Mouse (Mus musculus): ENCODE data around the gene Elof1. TPM values are rescaled to one million over a fixed set of nuclear protein-coding genes. Genes with fewer than 3 reads are reported as not detected.
A peak's percentile ranks its signal among the peaks of the same experiment; 100 is the strongest.
"Not testable (repeated sequence)": the region's sequence is repeated elsewhere in the genome, so short reads cannot be mapped to it uniquely, and the experiment has no call there.

Gene Elof1
- polyA plus RNA-seq, 1 experiment from 2014 or later: 223 TPM

DNA sequence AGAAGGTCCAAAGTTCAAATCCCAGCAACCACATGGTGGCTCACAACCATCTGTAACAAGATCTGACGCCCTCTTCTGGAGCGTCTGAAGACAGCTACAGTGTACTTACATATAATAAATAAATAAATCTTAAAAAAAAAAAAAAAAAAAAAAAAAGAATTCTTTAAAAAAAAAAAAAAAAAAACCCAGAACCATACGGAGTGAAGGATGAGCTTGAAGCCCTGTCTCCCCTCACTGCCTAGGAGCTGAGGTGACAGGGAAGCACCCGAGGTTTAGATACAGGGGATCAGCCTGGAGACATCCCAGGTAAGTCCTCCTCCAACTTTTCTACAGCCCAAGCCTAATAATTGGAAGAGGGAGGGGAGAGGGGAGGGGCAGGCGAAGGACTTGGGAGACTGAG, 41.2 kb downstream of the Elof1 start:
- not testable (repeated sequence) for H3K4me1 ChIP-seq (ENCODE audit: control insufficient read depth, insufficient read depth, low read length); H3K9me3 ChIP-seq (ENCODE audit: control insufficient read depth, low read length); H3K36me3 ChIP-seq (ENCODE audit: control insufficient read depth, insufficient read depth, low read length); H3K27ac ChIP-seq (replicated peaks; ENCODE audit: low read depth, low read length); DNase-seq (ENCODE audit: low spot score); ATAC-seq (ENCODE audit: insufficient number of reproducible peaks, low FRiP score, low TSS enrichment, low read depth); H3K4me3 ChIP-seq (ENCODE audit: low read depth, low read length); H3K9ac ChIP-seq (ENCODE audit: low read length); H3K27me3 ChIP-seq (ENCODE audit: control insufficient read depth, insufficient read depth, low read length); H3K4me2 ChIP-seq (ENCODE audit: low read depth, severe bottlenecking)
- 75% methylated on average over 5 of the region's 5 CpGs for WGBS

DNA sequence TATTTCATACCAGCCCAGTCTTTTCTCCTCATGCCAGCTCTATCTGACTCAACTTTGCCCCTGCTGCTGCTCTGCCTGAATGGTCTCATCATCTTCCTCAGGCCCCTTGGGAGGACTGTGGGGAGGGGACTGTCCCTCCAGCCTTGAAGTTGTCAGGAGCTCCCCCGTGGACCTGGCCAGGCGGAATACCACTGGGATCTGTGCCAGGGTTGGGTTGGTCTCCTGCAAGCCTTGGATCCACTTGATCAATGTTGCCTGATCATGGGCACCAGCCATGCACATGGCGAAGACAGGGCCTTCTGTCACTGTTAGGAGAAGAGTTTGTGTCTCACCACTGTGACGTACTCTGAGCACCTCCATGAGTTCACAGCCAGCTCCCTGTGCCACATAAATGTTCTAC, 44.7 kb downstream of the Elof1 start:
- H3K36me3 ChIP-seq (ENCODE audit: control insufficient read depth, insufficient read depth, low read length): 0 out of 2 replicates have a peak, but pooled peaks cover 2% of the 10 kb centered on the region
- no peaks in the 10 kb centered on the region for H3K9me3 ChIP-seq (ENCODE audit: control insufficient read depth, low read length)
- H3K4me1 ChIP-seq (ENCODE audit: control insufficient read depth, insufficient read depth, low read length): peaks cover 5% of the 10 kb centered on the region; the same call in 1 of the 2 replicates
- H3K27ac ChIP-seq (replicated peaks; ENCODE audit: low read depth, low read length): no peak overlapping the region
- DNase-seq (ENCODE audit: low spot score): no peak
- no peak for ATAC-seq (ENCODE audit: insufficient number of reproducible peaks, low FRiP score, low TSS enrichment, low read depth)
- no peaks in the 10 kb centered on the region for H3K27me3 ChIP-seq (ENCODE audit: control insufficient read depth, insufficient read depth, low read length)
- no peak overlapping the region for H3K4me2 ChIP-seq (ENCODE audit: low read depth, severe bottlenecking)
- WGBS: 95% methylated on average over 4 of the region's 4 CpGs
- no peak overlapping the region for H3K4me3 ChIP-seq (ENCODE audit: low read depth, low read length)
- no peak overlapping the region for H3K9ac ChIP-seq (ENCODE audit: low read length)

DNA sequence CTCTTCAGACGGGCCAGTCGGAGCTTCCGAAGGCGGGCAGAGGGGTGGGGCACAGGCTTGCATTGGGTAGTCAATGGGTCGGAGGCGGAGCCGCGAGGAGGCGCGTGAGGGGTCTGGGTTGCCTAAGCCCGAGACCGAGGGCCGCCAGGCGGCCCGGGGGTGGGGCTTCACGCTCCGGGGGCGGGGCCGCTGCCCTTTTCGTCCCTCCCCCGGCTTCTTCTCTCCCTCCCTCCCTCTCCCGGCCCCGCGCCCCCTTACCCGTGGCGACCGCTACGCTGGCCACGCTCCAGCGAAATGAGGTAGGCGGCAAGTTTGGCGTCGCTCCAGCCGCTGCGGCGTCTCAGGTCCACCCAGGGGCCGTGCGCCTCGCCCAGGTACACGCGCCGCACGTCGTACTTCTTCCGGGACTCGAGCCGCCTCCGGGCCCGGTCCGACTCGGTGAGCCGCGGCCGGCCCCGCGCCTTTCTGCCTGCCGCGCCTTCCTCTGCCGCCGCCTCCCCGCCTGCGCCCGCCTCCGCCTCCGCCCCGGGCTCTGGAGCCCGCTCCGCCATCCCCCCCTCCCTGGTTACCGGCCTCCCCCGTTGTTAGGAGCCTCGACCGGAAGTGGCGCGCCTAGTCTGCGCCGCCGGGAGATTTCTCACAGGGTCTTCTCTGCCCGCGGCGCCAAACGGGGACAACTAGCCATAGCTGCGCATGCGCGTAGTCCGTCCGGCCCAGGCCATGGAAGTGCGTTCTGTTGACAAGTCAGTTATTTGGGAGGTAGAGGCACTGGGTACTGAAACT, 46.0 kb downstream of the Elof1 start, which contains the start of the genes Gm49318 and Zfp653:
TSS of gene Gm49318 (minus strand) at position 469 of the 783 bp plus-strand sequence.
TSS of gene Zfp653 (minus strand) at position 586 of the 783 bp plus-strand sequence.
- Histone ChIP-seq H3K4me3 (ENCODE audit: low read depth, low read length) (peak within 1 kb of the TSS; percentile 62), H3K4me1 (ENCODE audit: control insufficient read depth, insufficient read depth, low read length) (peaks cover 5% of the 10 kb centered on the region; the same call in 1 of the 2 replicates), H3K4me2 (ENCODE audit: low read depth, severe bottlenecking) (peak within 1 kb of the TSS; percentile 36), H3K9ac (ENCODE audit: low read length) (peak within 1 kb of the TSS; percentile 82), H3K27me3 (ENCODE audit: control insufficient read depth, insufficient read depth, low read length) (no peaks in the 10 kb centered on the region), H3K27ac (replicated peaks; ENCODE audit: low read depth, low read length) (peak within 1 kb of the TSS; percentile 94), H3K9me3 (ENCODE audit: control insufficient read depth, low read length) (no peaks in the 10 kb centered on the region), H3K36me3 (ENCODE audit: control insufficient read depth, insufficient read depth, low read length) (0 out of 2 replicates have a peak, but pooled peaks cover 2% of the 10 kb centered on the region)
- peak; percentile 96 for DNase-seq (ENCODE audit: low spot score)
- WGBS: 0% methylated on average over 74 of the region's 87 CpGs
- ATAC-seq (ENCODE audit: insufficient number of reproducible peaks, low FRiP score, low TSS enrichment, low read depth): peak; percentile 94

DNA sequence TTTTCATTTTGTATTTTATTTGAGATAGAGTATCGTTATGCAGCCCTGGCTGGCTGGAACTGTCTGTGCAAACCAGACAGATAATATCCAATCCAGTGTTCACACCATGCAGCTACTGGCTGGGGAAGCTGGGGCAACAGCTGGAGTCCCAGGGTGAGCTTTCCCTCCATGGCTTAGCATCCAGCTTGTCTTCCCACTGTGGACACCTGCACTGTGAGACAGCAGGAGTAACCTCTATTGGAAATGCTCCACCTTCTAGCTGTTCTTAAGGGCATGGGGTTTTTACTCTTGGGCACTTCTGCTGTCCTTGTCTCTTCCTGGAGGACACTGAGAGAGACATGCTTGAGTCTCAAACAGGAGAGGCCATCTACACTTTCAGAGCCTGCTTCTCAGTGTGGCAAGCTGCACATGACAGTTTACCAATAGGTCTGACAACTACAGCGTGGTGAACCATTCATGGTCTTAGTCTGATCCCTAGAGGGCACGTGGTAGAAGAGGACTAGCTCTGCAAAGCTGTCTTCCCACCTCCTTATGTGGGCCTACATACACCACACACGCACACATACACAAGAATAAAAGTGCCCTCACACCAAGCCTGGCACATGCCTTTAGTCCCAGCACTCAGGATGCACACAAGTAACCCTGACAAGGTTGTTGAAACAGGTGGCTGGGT, 47.0 kb downstream of the Elof1 start:
- H3K36me3 ChIP-seq (ENCODE audit: control insufficient read depth, insufficient read depth, low read length): peaks cover 7% of the 10 kb centered on the region; the same call in 1 of the 2 replicates
- DNase-seq (ENCODE audit: low spot score): no peak

DNA sequence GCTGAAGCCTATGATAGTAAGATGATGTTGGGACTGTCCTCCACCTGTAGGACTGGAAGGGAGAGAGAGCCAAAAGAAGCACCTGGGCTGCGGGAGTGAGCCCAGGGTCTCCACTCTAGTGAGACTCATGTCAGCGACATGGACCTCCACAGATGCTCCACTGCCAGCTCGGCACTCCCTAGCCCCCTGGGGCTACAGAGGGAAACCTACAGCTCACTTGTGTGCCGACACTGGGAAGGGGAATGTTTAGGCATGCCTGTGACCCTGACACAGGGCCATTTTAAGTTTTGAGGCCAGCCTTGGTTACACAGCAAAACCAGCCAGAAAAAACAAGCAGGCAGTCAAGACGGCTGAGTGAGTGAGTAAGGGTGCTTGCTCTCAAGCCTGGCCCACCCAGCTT, 49.8 kb downstream of the Elof1 start:
- ATAC-seq (ENCODE audit: insufficient number of reproducible peaks, low FRiP score, low TSS enrichment, low read depth) (no peak), DNase-seq (ENCODE audit: low spot score) (no peak)
- no peak overlapping the region for H3K4me3 ChIP-seq (ENCODE audit: low read depth, low read length)
- 73% methylated on average over 5 of the region's 5 CpGs for WGBS
- H3K9me3 ChIP-seq (ENCODE audit: control insufficient read depth, low read length): no peaks in the 10 kb centered on the region
- H3K4me2 ChIP-seq (ENCODE audit: low read depth, severe bottlenecking): no peak overlapping the region
- peaks cover 14% of the 10 kb centered on the region; the same call in 1 of the 2 replicates for H3K36me3 ChIP-seq (ENCODE audit: control insufficient read depth, insufficient read depth, low read length)
- H3K4me1 ChIP-seq (ENCODE audit: control insufficient read depth, insufficient read depth, low read length): peaks cover 5% of the 10 kb centered on the region; the same call in 1 of the 2 replicates
- no peaks in the 10 kb centered on the region for H3K27me3 ChIP-seq (ENCODE audit: control insufficient read depth, insufficient read depth, low read length)
- H3K27ac ChIP-seq (replicated peaks; ENCODE audit: low read depth, low read length): no peak overlapping the region
- no peak overlapping the region for H3K9ac ChIP-seq (ENCODE audit: low read length)

More for the DNA sequence above, 47.0 kb downstream of the Elof1 start:
- Histone ChIP-seq H3K4me1 (ENCODE audit: control insufficient read depth, insufficient read depth, low read length) (peaks cover 5% of the 10 kb centered on the region; the same call in 1 of the 2 replicates), H3K9ac (ENCODE audit: low read length) (no peak overlapping the region), H3K4me3 (ENCODE audit: low read depth, low read length) (peak overlapping the region; percentile 62), H3K4me2 (ENCODE audit: low read depth, severe bottlenecking) (peak overlapping the region; percentile 36), H3K27me3 (ENCODE audit: control insufficient read depth, insufficient read depth, low read length) (no peaks in the 10 kb centered on the region), H3K9me3 (ENCODE audit: control insufficient read depth, low read length) (no peaks in the 10 kb centered on the region), H3K27ac (replicated peaks; ENCODE audit: low read depth, low read length) (no peak overlapping the region)
- ATAC-seq (ENCODE audit: insufficient number of reproducible peaks, low FRiP score, low TSS enrichment, low read depth): peak; percentile 7; the same call in 1 of the 2 replicates
- 70% methylated on average over 4 of the region's 4 CpGs for WGBS

DNA sequence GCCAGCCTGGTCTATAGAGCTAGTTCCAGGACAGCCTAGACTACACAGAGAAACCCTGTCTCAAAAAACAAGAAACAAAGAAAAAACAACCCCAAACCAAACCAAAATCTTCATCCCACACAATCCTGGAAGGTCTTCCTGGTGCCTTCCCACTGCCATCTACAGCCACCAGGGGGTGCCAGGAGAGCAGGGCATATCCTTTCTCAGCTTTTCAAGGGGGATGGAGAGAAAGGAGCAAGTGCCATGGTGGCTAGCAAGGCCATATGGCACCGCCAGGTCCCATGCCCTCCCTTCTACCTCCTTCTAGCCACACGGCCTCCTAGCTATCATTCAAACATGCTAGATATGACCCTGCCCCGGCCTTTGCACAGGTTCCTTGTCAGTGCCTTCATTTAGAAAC, 50.5 kb downstream of the Elof1 start:
- no peaks in the 10 kb centered on the region for H3K27me3 ChIP-seq (ENCODE audit: control insufficient read depth, insufficient read depth, low read length)
- DNase-seq (ENCODE audit: low spot score) (peak; percentile 54), ATAC-seq (ENCODE audit: insufficient number of reproducible peaks, low FRiP score, low TSS enrichment, low read depth) (no peak)
- H3K4me3 ChIP-seq (ENCODE audit: low read depth, low read length): no peak overlapping the region
- H3K9me3 ChIP-seq (ENCODE audit: control insufficient read depth, low read length): no peaks in the 10 kb centered on the region
- no peak overlapping the region for H3K27ac ChIP-seq (replicated peaks; ENCODE audit: low read depth, low read length)
- 65% methylated on average over 3 of the region's 3 CpGs for WGBS
- peaks cover 14% of the 10 kb centered on the region; the same call in 1 of the 2 replicates for H3K36me3 ChIP-seq (ENCODE audit: control insufficient read depth, insufficient read depth, low read length)
- peaks cover 5% of the 10 kb centered on the region; the same call in 1 of the 2 replicates for H3K4me1 ChIP-seq (ENCODE audit: control insufficient read depth, insufficient read depth, low read length)
- no peak overlapping the region for H3K9ac ChIP-seq (ENCODE audit: low read length)
- no peak overlapping the region for H3K4me2 ChIP-seq (ENCODE audit: low read depth, severe bottlenecking)

DNA sequence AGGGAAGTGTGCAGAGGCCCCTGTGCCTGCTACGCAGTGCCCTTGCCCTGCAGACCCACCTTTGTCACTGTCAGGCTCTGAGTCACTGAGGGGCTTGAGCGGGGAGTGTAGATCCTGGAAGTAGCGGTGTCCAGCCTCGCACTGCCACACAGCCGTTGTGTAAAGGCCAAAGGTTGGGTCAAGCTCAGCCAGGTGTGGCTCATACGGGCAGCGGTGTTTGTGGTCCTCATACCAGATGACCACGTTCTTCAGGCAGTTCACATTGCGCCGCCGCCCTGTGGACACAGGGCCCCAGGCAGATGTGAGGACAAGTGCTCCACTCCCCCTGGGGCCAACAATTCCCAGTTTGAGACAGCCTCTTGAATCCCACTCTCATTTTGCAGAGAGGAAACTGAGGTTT, 51.3 kb downstream of the Elof1 start:
- Histone ChIP-seq H3K27me3 (ENCODE audit: control insufficient read depth, insufficient read depth, low read length) (no peaks in the 10 kb centered on the region), H3K9me3 (ENCODE audit: control insufficient read depth, low read length) (no peaks in the 10 kb centered on the region), H3K36me3 (ENCODE audit: control insufficient read depth, insufficient read depth, low read length) (peaks cover 18% of the 10 kb centered on the region), H3K4me1 (ENCODE audit: control insufficient read depth, insufficient read depth, low read length) (peaks cover 5% of the 10 kb centered on the region; the same call in 1 of the 2 replicates), H3K4me2 (ENCODE audit: low read depth, severe bottlenecking) (no peak overlapping the region), H3K27ac (replicated peaks; ENCODE audit: low read depth, low read length) (no peak overlapping the region), H3K4me3 (ENCODE audit: low read depth, low read length) (no peak overlapping the region), H3K9ac (ENCODE audit: low read length) (no peak overlapping the region)
- DNase-seq (ENCODE audit: low spot score): no peak
- 93% methylated on average over 11 of the region's 11 CpGs for WGBS
- ATAC-seq (ENCODE audit: insufficient number of reproducible peaks, low FRiP score, low TSS enrichment, low read depth): no peak

DNA sequence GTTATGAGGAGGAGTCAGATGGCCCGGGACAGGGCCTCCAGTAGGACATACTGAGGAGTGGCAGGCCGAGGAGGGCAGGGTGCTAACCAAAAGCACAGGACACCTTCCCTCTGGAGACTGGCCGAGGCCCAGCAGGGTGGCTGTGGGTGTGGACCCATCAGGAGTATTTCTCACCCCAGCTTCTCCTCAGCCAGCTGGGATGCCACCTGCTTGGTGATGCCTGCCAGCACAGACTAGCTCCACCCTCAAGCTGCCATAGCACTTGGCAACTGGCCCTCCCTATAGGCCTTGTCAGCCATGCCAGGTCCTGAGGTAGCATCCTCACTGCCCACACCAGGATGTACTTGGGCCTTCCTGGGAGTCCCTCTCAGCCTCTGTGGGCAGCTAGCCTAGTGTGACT, 52.6 kb downstream of the Elof1 start:
- H3K36me3 ChIP-seq (ENCODE audit: control insufficient read depth, insufficient read depth, low read length): peaks cover 18% of the 10 kb centered on the region
- H3K4me3 ChIP-seq (ENCODE audit: low read depth, low read length): no peak overlapping the region
- 93% methylated on average over 3 of the region's 3 CpGs for WGBS
- H3K9me3 ChIP-seq (ENCODE audit: control insufficient read depth, low read length): no peaks in the 10 kb centered on the region
- H3K4me2 ChIP-seq (ENCODE audit: low read depth, severe bottlenecking): no peak overlapping the region
- H3K27me3 ChIP-seq (ENCODE audit: control insufficient read depth, insufficient read depth, low read length): no peaks in the 10 kb centered on the region
- ATAC-seq (ENCODE audit: insufficient number of reproducible peaks, low FRiP score, low TSS enrichment, low read depth) (no peak), DNase-seq (ENCODE audit: low spot score) (no peak)
- no peaks in the 10 kb centered on the region for H3K4me1 ChIP-seq (ENCODE audit: control insufficient read depth, insufficient read depth, low read length)
- no peak overlapping the region for H3K27ac ChIP-seq (replicated peaks; ENCODE audit: low read depth, low read length)
- H3K9ac ChIP-seq (ENCODE audit: low read length): no peak overlapping the region

All from limb, embryonic 11.5 days (tissue).